Mouse (Mus musculus): ENCODE results near the gene Grid2ip.

The Grid2ip gene

GRCm38 (mm10) chr5:143356686-143357388 is at the start of gene Grid2ip:
Gene Grid2ip, plus strand, starts transcription at chr5:143357338.
- peak; percentile 65 for DNase-seq

- DNase-seq: no peak
Measured at GRCm38 (mm10) chr5:143308825-143309224, 48.3 kb upstream of the Grid2ip start.

- no peak for DNase-seq
Measured at GRCm38 (mm10) chr5:143309916-143310315, 47.2 kb upstream of the Grid2ip start.

GRCm38 (mm10) chr5:143311886-143312285 is 45.3 kb upstream of the Grid2ip start:
- DNase-seq: peak; percentile 88

- no peak for DNase-seq
Measured at GRCm38 (mm10) chr5:143314183-143314729, 42.9 kb upstream of the Grid2ip start.

- peak; percentile 89 for DNase-seq
Measured at GRCm38 (mm10) chr5:143314730-143315513, 42.2 kb upstream of the Grid2ip start, which contains the start of gene E130309D02Rik. Gene E130309D02Rik, minus strand, starts transcription at chr5:143315360.

- no peak for DNase-seq
Measured at GRCm38 (mm10) chr5:143315514-143315888, 41.6 kb upstream of the Grid2ip start.

- DNase-seq: no peak
Measured at GRCm38 (mm10) chr5:143316605-143317287, 40.4 kb upstream of the Grid2ip start.

GRCm38 (mm10) chr5:143317288-143317610 is 39.9 kb upstream of the Grid2ip start:
- DNase-seq: no peak

GRCm38 (mm10) chr5:143328690-143329495 is 28.2 kb upstream of the Grid2ip start, which contains the start of gene Zdhhc4:
Gene Zdhhc4, minus strand, starts transcription at chr5:143329256.
- peak; percentile 95 for DNase-seq

GRCm38 (mm10) chr5:143333872-143334271 is 23.3 kb upstream of the Grid2ip start:
- DNase-seq: peak; percentile 84

GRCm38 (mm10) chr5:143334418-143335088 is 22.6 kb upstream of the Grid2ip start:
- DNase-seq: no peak

GRCm38 (mm10) chr5:143335089-143335460 is 22.1 kb upstream of the Grid2ip start:
- no peak for DNase-seq

GRCm38 (mm10) chr5:143336559-143336958 is 20.6 kb upstream of the Grid2ip start:
- DNase-seq: peak; percentile 56

GRCm38 (mm10) chr5:143339603-143340002 is 17.5 kb upstream of the Grid2ip start:
- DNase-seq: no peak

GRCm38 (mm10) chr5:143346367-143346766 is 10.8 kb upstream of the Grid2ip start:
- no peak for DNase-seq

GRCm38 (mm10) chr5:143356017-143356416 is 1.1 kb upstream of the Grid2ip start:
- no peak for DNase-seq

- peak; percentile 61 for DNase-seq
Measured at GRCm38 (mm10) chr5:143357564-143357963, 426 bp downstream of the Grid2ip start.

GRCm38 (mm10) chr5:143359263-143359662 is 2.1 kb downstream of the Grid2ip start:
- DNase-seq: no peak

- peak; percentile 49 for DNase-seq
Measured at GRCm38 (mm10) chr5:143360000-143360399, 2.9 kb downstream of the Grid2ip start.

- no peak for DNase-seq
Measured at GRCm38 (mm10) chr5:143361428-143361827, 4.3 kb downstream of the Grid2ip start.

All from retina, postnatal 1 day (tissue).